Mouse (Mus musculus): ENCODE measurements at regions not wholly inside any gene's neighbourhood (a gene's known extent, or its start where the extent isn't known, plus 50 kb on each side); places are given as distances from the start of the nearest gene placed in this dataset.

DNA sequence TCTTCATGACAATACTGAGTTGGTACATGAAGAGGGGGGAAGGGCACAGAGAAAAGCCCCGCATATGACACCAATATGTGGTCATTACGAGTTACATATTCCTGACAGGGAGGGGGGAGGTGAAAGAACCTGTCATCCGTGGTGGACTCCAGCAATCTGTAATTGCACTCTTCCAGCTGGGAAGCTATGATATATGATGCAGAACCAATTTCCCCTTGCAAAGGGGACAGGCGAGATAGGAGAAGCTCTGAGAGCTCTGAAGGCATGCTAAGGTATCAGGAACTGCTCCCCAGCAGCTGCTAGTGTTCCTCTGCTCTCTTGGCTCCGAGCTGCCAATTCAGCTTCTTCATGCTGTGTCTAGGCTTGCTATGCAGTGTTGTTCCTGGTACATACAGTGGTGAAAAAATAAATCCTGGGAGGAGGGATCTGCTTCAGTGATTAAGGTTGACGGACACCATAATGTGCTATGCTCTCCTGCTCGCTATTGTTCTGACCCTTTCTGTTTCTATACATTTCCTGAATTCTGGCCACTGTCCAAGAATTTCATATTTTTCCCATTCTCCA lies 57.7 kb upstream of the Cxxc4 start:
- TF ChIP-seq CTCF (IDR thresholded peaks at IDR 0.05; ENCODE audit: low read depth): no peak
- TF ChIP-seq EP300 (optimal IDR thresholded peaks at IDR 0.05): no peak

Measured in stomach, postnatal 0 days (tissue).